Mouse (Mus musculus): Measurements from ENCODE around the gene Gosr2.

DNA sequence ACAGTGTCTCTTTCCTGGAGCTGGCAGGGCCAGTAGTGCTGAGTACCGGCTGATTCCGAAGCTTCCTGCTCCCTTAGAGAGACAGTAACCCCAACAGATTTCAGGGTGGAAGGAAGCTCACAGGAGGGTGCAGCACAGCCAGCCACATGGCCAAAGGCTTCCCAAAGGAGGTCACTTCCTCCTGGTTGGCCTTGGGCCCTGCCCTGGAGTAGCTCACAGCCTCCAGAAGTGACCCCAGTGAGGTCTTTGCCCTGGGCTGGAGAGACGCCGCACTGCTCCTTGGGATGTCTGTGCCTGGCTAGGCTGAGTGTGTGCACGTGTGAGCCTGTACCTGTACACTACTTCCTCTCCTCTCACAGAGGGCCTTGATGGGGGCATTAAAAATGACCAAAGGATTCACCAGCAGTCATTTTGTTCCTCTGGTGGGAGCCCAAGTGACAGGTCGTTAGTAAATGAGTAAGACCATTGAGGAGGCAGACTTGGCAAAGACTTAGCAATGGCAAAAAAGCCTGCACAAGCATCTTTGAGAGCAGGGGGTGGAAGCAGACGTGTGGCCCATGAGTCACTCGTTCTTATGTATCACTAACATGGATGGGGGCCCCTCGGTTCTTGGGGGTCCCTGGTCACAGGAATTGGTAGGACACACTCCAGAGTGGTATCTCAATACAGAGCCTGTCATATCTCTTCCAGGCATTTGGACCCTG, 31.7 kb upstream of the Gosr2 start:
- no peak for TF ChIP-seq CTCF (IDR thresholded peaks at IDR 0.05; ENCODE audit: low read depth)
- no peak for TF ChIP-seq EP300 (optimal IDR thresholded peaks at IDR 0.05)

Measured in stomach, postnatal 0 days (tissue).